Mouse (Mus musculus) midbrain, embryonic 12.5 days (tissue): ENCODE data around the gene A730009L09Rik. TPM values are rescaled to one million over a fixed set of nuclear protein-coding genes. Genes with fewer than 3 reads are reported as not detected.

ENCODE experiments used
- ATAC-seq: fragments of 200-750 bp; cut with Nextera tagmentation; 2 replicates; pipeline ENCODE4 v1.8.0; 2017; ENCODE audit warnings: low read depth, moderate TSS enrichment, moderate library complexity; ENCODE audit not compliant: low FRiP score
- H3K27ac ChIP-seq: fragments of 300-500 bp; sonication (generic); replicated peaks from 2 replicates; pipeline ENCODE4 v1.5.1; 2016; ENCODE audit warnings: mild to moderate bottlenecking
- H3K27me3 ChIP-seq: fragments of 300-500 bp; sonication (generic); 2 replicates; pipeline ENCODE4 v1.6.1; 2016; ENCODE audit warnings: mild to moderate bottlenecking
- H3K36me3 ChIP-seq: fragments of 300-500 bp; sonication (generic); 2 replicates; pipeline ENCODE4 v1.6.1; 2016
- H3K4me1 ChIP-seq: fragments of 300-500 bp; sonication (generic); 2 replicates; pipeline ENCODE4 v1.6.1; 2016
- H3K4me2 ChIP-seq: fragments of 300-500 bp; sonication (generic); replicated peaks from 2 replicates; pipeline ENCODE4 v1.6.1; 2016; ENCODE audit warnings: mild to moderate bottlenecking, moderate library complexity
- H3K4me3 ChIP-seq: fragments of 300-500 bp; sonication (generic); 2 replicates; pipeline ENCODE4 v1.5.1; 2016; ENCODE audit warnings: mild to moderate bottlenecking
- H3K9ac ChIP-seq: fragments of 300-500 bp; sonication (generic); replicated peaks from 2 replicates; pipeline ENCODE4 v1.6.1; 2016; ENCODE audit warnings: mild to moderate bottlenecking, moderate library complexity
- H3K9me3 ChIP-seq: fragments of 300-500 bp; sonication (generic); 2 replicates; pipeline ENCODE4 v1.6.1; 2016; ENCODE audit warnings: mild to moderate bottlenecking
- WGBS: fragments of 180-500 bp; shearing (Covaris S2); methylation state at CpG from one replicate; pipeline ENCODE4 v1.1.7; 2016; 5-methylcytosine and 5-hydroxymethylcytosine counted together
- polyA plus RNA-seq: library from polyadenylated mRNA; unstranded; fragments of >200 nt; fragmentation: Nextera tagmentation; extraction: Ambion mirVana; gene quantifications from 2 replicates; pipeline ENCODE4 v1.2.1, GENCODE M21; 2016

A730009L09Rik gene
- polyA plus RNA-seq = not detected in 2 replicates

- Histone ChIP-seq H3K27me3 (peaks cover 8% of the 10 kb centered on the region; the same call in 1 of the 2 replicates), H3K9me3 (no peaks in the 10 kb centered on the region), H3K4me2 (peak within 1 kb of the TSS; percentile 35), H3K4me1 (no peaks in the 10 kb centered on the region), H3K4me3 (no peak within 1 kb of the TSS), H3K9ac (no peak within 1 kb of the TSS), H3K36me3 (no peaks in the 10 kb centered on the region), H3K27ac (no peak within 1 kb of the TSS)
- 12% methylated on average over 8 of the region's 8 CpGs for WGBS
- ATAC-seq = no peak
Measured at GRCm38 (mm10) chr16:84514821-84515220, at the start of gene A730009L09Rik. Gene A730009L09Rik, plus strand, starts transcription at chr16:84515121.

- H3K4me3 ChIP-seq = no peak overlapping the region
- H3K36me3 ChIP-seq = no peaks in the 10 kb centered on the region
- H3K9me3 ChIP-seq = no peaks in the 10 kb centered on the region
- no peak overlapping the region for H3K27ac ChIP-seq
- no peak for ATAC-seq
- H3K9ac ChIP-seq = no peak overlapping the region
- H3K27me3 ChIP-seq = no peaks in the 10 kb centered on the region
- no peaks in the 10 kb centered on the region for H3K4me1 ChIP-seq
- H3K4me2 ChIP-seq = no peak overlapping the region
- 64% methylated on average over 6 of the region's 6 CpGs for WGBS
Measured at GRCm38 (mm10) chr16:84465581-84466165, 49.2 kb upstream of the A730009L09Rik start.

- no peaks in the 10 kb centered on the region for H3K27me3 ChIP-seq
- no peak overlapping the region for H3K4me2 ChIP-seq
- no peaks in the 10 kb centered on the region for H3K4me1 ChIP-seq
- no peak for ATAC-seq
- H3K9ac ChIP-seq = no peak overlapping the region
- no peaks in the 10 kb centered on the region for H3K36me3 ChIP-seq
- 9% methylated on average over 1 of the region's 1 CpGs for whole genome bisulfite sequencing
- H3K27ac ChIP-seq = no peak overlapping the region
- no peaks in the 10 kb centered on the region for H3K9me3 ChIP-seq
- H3K4me3 ChIP-seq = no peak overlapping the region
Measured at GRCm38 (mm10) chr16:84468898-84469297, 46.0 kb upstream of the A730009L09Rik start.

GRCm38 (mm10) chr16:84469994-84470393, 44.9 kb upstream of the A730009L09Rik start:
- Histone ChIP-seq H3K4me2 (no peak overlapping the region), H3K9me3 (no peaks in the 10 kb centered on the region), H3K27me3 (no peaks in the 10 kb centered on the region), H3K4me3 (no peak overlapping the region), H3K27ac (no peak overlapping the region), H3K4me1 (no peaks in the 10 kb centered on the region), H3K9ac (no peak overlapping the region), H3K36me3 (no peaks in the 10 kb centered on the region)
- ATAC-seq = no peak
- 80% methylated on average over 1 of the region's 1 CpGs for WGBS

GRCm38 (mm10) chr16:84473406-84473805, 41.5 kb upstream of the A730009L09Rik start:
- Histone ChIP-seq H3K9ac (no peak overlapping the region), H3K27me3 (no peaks in the 10 kb centered on the region), H3K4me2 (no peak overlapping the region), H3K4me3 (no peak overlapping the region), H3K9me3 (no peaks in the 10 kb centered on the region), H3K4me1 (no peaks in the 10 kb centered on the region), H3K36me3 (no peaks in the 10 kb centered on the region), H3K27ac (no peak overlapping the region)
- 70% methylated on average over 6 of the region's 6 CpGs for WGBS
- ATAC-seq = no peak

- no peak overlapping the region for H3K27ac ChIP-seq
- no peak overlapping the region for H3K4me3 ChIP-seq
- H3K4me1 ChIP-seq = no peaks in the 10 kb centered on the region
- H3K9ac ChIP-seq = no peak overlapping the region
- H3K36me3 ChIP-seq = no peaks in the 10 kb centered on the region
- no peaks in the 10 kb centered on the region for H3K9me3 ChIP-seq
- no peaks in the 10 kb centered on the region for H3K27me3 ChIP-seq
- no peak for ATAC-seq
- H3K4me2 ChIP-seq = no peak overlapping the region
- WGBS = 85% methylated on average over 4 of the region's 4 CpGs
Measured at GRCm38 (mm10) chr16:84474712-84475111, 40.2 kb upstream of the A730009L09Rik start.

GRCm38 (mm10) chr16:84476948-84477347, 38.0 kb upstream of the A730009L09Rik start:
- no peaks in the 10 kb centered on the region for H3K36me3 ChIP-seq
- no peak overlapping the region for H3K27ac ChIP-seq

GRCm38 (mm10) chr16:84477528-84477927, 37.4 kb upstream of the A730009L09Rik start:
- Histone ChIP-seq H3K4me2 (no peak overlapping the region), H3K27ac (no peak overlapping the region), H3K4me3 (no peak overlapping the region), H3K27me3 (no peaks in the 10 kb centered on the region), H3K36me3 (no peaks in the 10 kb centered on the region), H3K4me1 (no peaks in the 10 kb centered on the region), H3K9ac (no peak overlapping the region), H3K9me3 (no peaks in the 10 kb centered on the region)
- no peak for ATAC-seq
- 93% methylated on average over 1 of the region's 1 CpGs for WGBS

More at GRCm38 (mm10) chr16:84476948-84477347, 38.0 kb upstream of the A730009L09Rik start:
- Histone ChIP-seq H3K27me3 (no peaks in the 10 kb centered on the region), H3K4me2 (no peak overlapping the region), H3K4me3 (no peak overlapping the region), H3K4me1 (no peaks in the 10 kb centered on the region), H3K9ac (no peak overlapping the region), H3K9me3 (no peaks in the 10 kb centered on the region)
- ATAC-seq = no peak
- 83% methylated on average over 5 of the region's 5 CpGs for WGBS

- Histone ChIP-seq H3K9ac (no peak overlapping the region), H3K4me1 (no peaks in the 10 kb centered on the region), H3K36me3 (no peaks in the 10 kb centered on the region), H3K27ac (no peak overlapping the region), H3K27me3 (no peaks in the 10 kb centered on the region), H3K4me2 (no peak overlapping the region), H3K9me3 (no peaks in the 10 kb centered on the region), H3K4me3 (no peak overlapping the region)
- no peak for ATAC-seq
- 86% methylated on average over 6 of the region's 6 CpGs for WGBS
Measured at GRCm38 (mm10) chr16:84477952-84478351, 37.0 kb upstream of the A730009L09Rik start.

- no peaks in the 10 kb centered on the region for H3K36me3 ChIP-seq
- no peak overlapping the region for H3K4me2 ChIP-seq
- WGBS = 91% methylated on average over 11 of the region's 11 CpGs
- H3K27ac ChIP-seq = no peak overlapping the region
- H3K4me1 ChIP-seq = no peaks in the 10 kb centered on the region
- no peak for ATAC-seq
- no peak overlapping the region for H3K4me3 ChIP-seq
- no peak overlapping the region for H3K9ac ChIP-seq
- H3K9me3 ChIP-seq = no peaks in the 10 kb centered on the region
- no peaks in the 10 kb centered on the region for H3K27me3 ChIP-seq
Measured at GRCm38 (mm10) chr16:84485931-84486330, 29.0 kb upstream of the A730009L09Rik start.

- no peak for ATAC-seq
- H3K4me3 ChIP-seq = no peak overlapping the region
- no peaks in the 10 kb centered on the region for H3K27me3 ChIP-seq
Measured at GRCm38 (mm10) chr16:84494818-84495217, 20.1 kb upstream of the A730009L09Rik start.

GRCm38 (mm10) chr16:84495438-84495837, 19.5 kb upstream of the A730009L09Rik start:
- H3K36me3 ChIP-seq = no peaks in the 10 kb centered on the region
- ATAC-seq = no peak
- H3K9me3 ChIP-seq = no peaks in the 10 kb centered on the region
- WGBS = 47% methylated on average over 2 of the region's 2 CpGs
- H3K4me1 ChIP-seq = no peaks in the 10 kb centered on the region
- H3K4me3 ChIP-seq = no peak overlapping the region
- H3K9ac ChIP-seq = no peak overlapping the region
- H3K4me2 ChIP-seq = no peak overlapping the region
- H3K27me3 ChIP-seq = no peaks in the 10 kb centered on the region
- no peak overlapping the region for H3K27ac ChIP-seq

More at GRCm38 (mm10) chr16:84494818-84495217, 20.1 kb upstream of the A730009L09Rik start:
- WGBS = 75% methylated on average over 3 of the region's 3 CpGs
- no peak overlapping the region for H3K27ac ChIP-seq
- no peaks in the 10 kb centered on the region for H3K9me3 ChIP-seq
- no peak overlapping the region for H3K4me2 ChIP-seq
- no peak overlapping the region for H3K9ac ChIP-seq
- no peaks in the 10 kb centered on the region for H3K36me3 ChIP-seq
- no peaks in the 10 kb centered on the region for H3K4me1 ChIP-seq

- Histone ChIP-seq H3K9me3 (no peaks in the 10 kb centered on the region), H3K27ac (no peak overlapping the region), H3K9ac (no peak overlapping the region), H3K27me3 (no peaks in the 10 kb centered on the region), H3K4me2 (no peak overlapping the region), H3K36me3 (no peaks in the 10 kb centered on the region), H3K4me1 (no peaks in the 10 kb centered on the region), H3K4me3 (no peak overlapping the region)
- ATAC-seq = no peak
- WGBS = 61% methylated on average over 4 of the region's 4 CpGs
Measured at GRCm38 (mm10) chr16:84507681-84508080, 7.2 kb upstream of the A730009L09Rik start.
